In the genomic region with DNA sequence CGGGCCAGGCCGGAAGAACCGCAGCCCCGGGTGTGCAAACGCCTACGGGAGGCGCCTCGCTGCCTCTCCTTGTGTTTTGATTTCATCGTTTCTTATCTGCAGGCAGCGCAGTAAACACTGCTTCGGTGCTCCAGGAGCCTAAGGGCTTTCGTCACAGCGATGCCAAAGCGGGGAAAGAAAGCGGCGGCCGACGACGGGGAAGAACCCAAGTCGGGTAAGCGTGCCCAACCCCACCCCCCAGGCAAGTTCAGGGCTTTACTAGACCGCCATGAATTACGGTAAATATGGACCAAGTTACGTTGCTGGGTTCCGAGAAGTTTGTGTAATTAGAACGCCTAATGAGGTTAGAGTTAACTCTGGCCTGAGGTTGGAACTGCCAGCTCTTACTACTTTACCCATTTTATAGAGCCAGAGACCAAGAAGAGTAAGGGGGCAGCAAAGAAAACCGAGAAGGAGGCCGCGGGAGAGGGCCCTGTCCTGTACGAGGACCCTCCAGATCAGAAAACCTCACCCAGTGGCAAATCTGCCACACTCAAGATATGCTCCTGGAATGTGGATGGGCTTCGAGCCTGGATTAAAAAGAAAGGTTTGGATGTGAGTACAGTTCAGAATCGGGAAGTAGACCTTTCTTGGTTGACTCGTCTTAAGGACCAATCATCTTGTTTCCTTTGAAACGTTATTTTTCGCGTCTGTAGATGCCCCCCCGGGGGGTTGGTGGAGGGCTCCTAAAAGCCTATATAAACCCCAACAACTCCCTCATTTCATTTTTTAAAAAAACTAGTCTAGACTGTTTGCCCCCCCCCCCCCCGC, we compare ENCODE assay signal across 8 mouse cellular contexts. TPM values are rescaled to one million over a fixed set of nuclear protein-coding genes. Genes with fewer than 3 reads are reported as not detected.
A peak's percentile ranks its signal among the peaks of the same experiment; 100 is the strongest.
DNase-seq lines count a peak whose midpoint lies in the region; ATAC-seq and TF ChIP-seq lines count a peak whose summit lies in the region.

No protein-coding gene starts in this region.

- peak overlapping the region; percentile 94 for H3K27ac ChIP-seq in heart, embryonic 13.5 days (replicated peaks)
- H3K27ac ChIP-seq in forebrain, embryonic 16.5 days (ENCODE audit: low read length) = peak overlapping the region; percentile 93
- H3K27ac ChIP-seq in liver, embryonic 14.5 days = peak overlapping the region; percentile 72
- H3K27ac ChIP-seq in stomach, embryonic 16.5 days (ENCODE audit: low read length) = peak overlapping the region; percentile 94

- ATAC-seq in heart, embryonic 13.5 days (ENCODE audit: extremely low read depth, insufficient number of reproducible peaks, low FRiP score, low TSS enrichment) = peak; percentile 5; the same call in 1 of the 2 replicates
- ATAC-seq in Patski = peak; percentile 19
- peak; percentile 57; the same call in 1 of the 2 replicates for ATAC-seq in forebrain, embryonic 16.5 days
- ATAC-seq in liver, embryonic 14.5 days (ENCODE audit: insufficient read depth) = peak; percentile 68
- ATAC-seq in stomach, embryonic 16.5 days (ENCODE audit: insufficient read depth, low FRiP score) = peak; percentile 20

- peak overlapping the region; percentile 93 for H3K4me3 ChIP-seq in heart, embryonic 13.5 days
- peak overlapping the region; percentile 85 for H3K4me3 ChIP-seq in forebrain, embryonic 16.5 days (replicated peaks; ENCODE audit: low read length)
- peak overlapping the region; percentile 77 to 85 for H3K4me3 ChIP-seq in liver, embryonic 14.5 days (ENCODE audit: insufficient read depth in 1 of 2, low read depth in 2 of 2, low read length in 2 of 2)
- H3K4me3 ChIP-seq in stomach, embryonic 16.5 days (replicated peaks; ENCODE audit: low read length) = peak overlapping the region; percentile 95

- peak overlapping the region; percentile 92 for H3K9ac ChIP-seq in heart, embryonic 13.5 days
- peak overlapping the region; percentile 68 for H3K9ac ChIP-seq in forebrain, embryonic 16.5 days (replicated peaks; ENCODE audit: low read depth, low read length)
- peak overlapping the region; percentile 69 for H3K9ac ChIP-seq in liver, embryonic 14.5 days (replicated peaks)
- peak overlapping the region; percentile 87 for H3K9ac ChIP-seq in stomach, embryonic 16.5 days (ENCODE audit: low read length)

- TF ChIP-seq EP300 in liver, embryonic 14.5 days (IDR thresholded peaks at IDR 0.05; ENCODE audit: low read depth) = no peak

- CTCF ChIA-PET in Patski (lab: Charles Lee) = no interaction called here

- POLR2A ChIA-PET in Patski (lab: Charles Lee) = no interaction called here

- DNase-seq in heart, adult 8-10 months (ENCODE audit: low spot score) = no peak
- no peak for DNase-seq in Patski (ENCODE audit: low read depth, low spot score)
- peak in 2 of 3 experiments; percentile 37 to 42 for DNase-seq in liver, embryonic 14.5 days (ENCODE audit: low read depth in 3 of 3, low spot score in 3 of 3)
- no peak for DNase-seq in T-cell, adult 2 months (ENCODE audit: low spot score)
- no peak for DNase-seq in cerebellum, postnatal 4 days (ENCODE audit: low spot score in 2 of 2)

- in situ Hi-C loops in Patski (cut with MboI; ENCODE audit: low pct_unique_long_range_greater_than_20kb) = no loop called here

- no peak for TF ChIP-seq CTCF in Patski (IDR thresholded peaks at IDR 0.05)
- no peak for TF ChIP-seq CTCF in liver, embryonic 14.5 days (IDR thresholded peaks at IDR 0.05; ENCODE audit: low read depth)

- peak overlapping the region; percentile 78 for H3K4me2 ChIP-seq in heart, embryonic 13.5 days
- H3K4me2 ChIP-seq in forebrain, embryonic 16.5 days (ENCODE audit: low read length) = peak overlapping the region; percentile 78
- H3K4me2 ChIP-seq in liver, embryonic 14.5 days (ENCODE audit: low read depth) = peak overlapping the region; percentile 96
- H3K4me2 ChIP-seq in stomach, embryonic 16.5 days (ENCODE audit: low read depth, low read length) = peak overlapping the region; percentile 71

- WGBS in heart, embryonic 13.5 days = 2% methylated on average over 38 of the region's 38 CpGs
- WGBS in forebrain, embryonic 16.5 days = under 1% methylated on average over 38 of the region's 38 CpGs
- WGBS in liver, embryonic 14.5 days (ENCODE audit: insufficient replicate concordance) = under 1% methylated on average over 38 of the region's 38 CpGs
- 1% methylated on average over 38 of the region's 38 CpGs for WGBS in stomach, embryonic 16.5 days

- H3K9me3 ChIP-seq in heart, embryonic 13.5 days = no peaks in the 10 kb centered on the region
- no peaks in the 10 kb centered on the region for H3K9me3 ChIP-seq in forebrain, embryonic 16.5 days (ENCODE audit: control insufficient read depth, low read length)
- no peaks in the 10 kb centered on the region for H3K9me3 ChIP-seq in liver, embryonic 14.5 days (ENCODE audit: control insufficient read depth, low read length)
- no peaks in the 10 kb centered on the region for H3K9me3 ChIP-seq in stomach, embryonic 16.5 days (replicated peaks; ENCODE audit: control insufficient read depth, low read length)

- H3K4me1 ChIP-seq in heart, embryonic 13.5 days = peaks cover 35% of the 10 kb centered on the region
- peaks cover 36% of the 10 kb centered on the region for H3K4me1 ChIP-seq in forebrain, embryonic 16.5 days (replicated peaks; ENCODE audit: control insufficient read depth, insufficient read depth, low read length)
- peaks cover 3 to 13% of the 10 kb centered on the region in 2 experiments; a peak in 3 of 4 replicates for H3K4me1 ChIP-seq in liver, embryonic 14.5 days (replicated peaks; ENCODE audit: control insufficient read depth in 2 of 2, insufficient read depth in 2 of 2, low read length in 1 of 2)
- H3K4me1 ChIP-seq in stomach, embryonic 16.5 days (ENCODE audit: control insufficient read depth, insufficient read depth, low read length) = peaks cover 17% of the 10 kb centered on the region

- H3K36me3 ChIP-seq in heart, embryonic 13.5 days = peaks cover 44% of the 10 kb centered on the region
- H3K36me3 ChIP-seq in forebrain, embryonic 16.5 days (ENCODE audit: control insufficient read depth, insufficient read depth) = peaks cover 18% of the 10 kb centered on the region
- peaks cover 31% of the 10 kb centered on the region for H3K36me3 ChIP-seq in liver, embryonic 14.5 days (replicated peaks; ENCODE audit: control insufficient read depth, insufficient read depth, low read depth)
- peaks cover 19% of the 10 kb centered on the region; the same call in 1 of the 2 replicates for H3K36me3 ChIP-seq in stomach, embryonic 16.5 days (ENCODE audit: control insufficient read depth, insufficient read depth, low read length)

- no peaks in the 10 kb centered on the region for H3K27me3 ChIP-seq in heart, embryonic 13.5 days (replicated peaks)
- no peaks in the 10 kb centered on the region for H3K27me3 ChIP-seq in Patski
- H3K27me3 ChIP-seq in forebrain, embryonic 16.5 days (replicated peaks; ENCODE audit: control insufficient read depth, insufficient read depth, low read length) = no peaks in the 10 kb centered on the region
- no peaks in the 10 kb centered on the region for H3K27me3 ChIP-seq in liver, embryonic 14.5 days (ENCODE audit: control insufficient read depth, insufficient read depth, low read length)
- no peaks in the 10 kb centered on the region for H3K27me3 ChIP-seq in stomach, embryonic 16.5 days (ENCODE audit: control insufficient read depth, insufficient read depth, low read length)

RNA-seq across cellular contexts. Expression of a gene that starts 0.5 kb away (rescaled TPM):
- 148 TPM in 2 replicates for polyA plus RNA-seq in heart, embryonic 13.5 days (2015; fragmentation: Nextera tagmentation; extraction: Ambion mirVana)
- total RNA-seq in heart, adult 8-10 months (2022) = 10 to 100 TPM; 23.1 to 33.8 (median 26.7) TPM
- polyA plus RNA-seq in Patski (2021) = 115 TPM
- 265 and 283 TPM in 2 replicates for polyA plus RNA-seq in forebrain, embryonic 16.5 days (2015; fragmentation: Nextera tagmentation; extraction: Ambion mirVana)
- 34.5 and 51.3 TPM in 2 replicates for polyA plus RNA-seq in liver, embryonic 14.5 days (2012; rRNA removed)
- polyA plus RNA-seq in liver, embryonic 14.5 days (2014; fragmentation: Nextera tagmentation; extraction: Ambion mirVana) = 85.7 and 90.8 TPM in 2 replicates
- polyA plus RNA-seq in stomach, embryonic 16.5 days (2015; fragmentation: Nextera tagmentation; extraction: Ambion mirVana) = 149 and 166 TPM in 2 replicates

RNA-seq across cellular contexts. Expression of a gene that starts 0.6 kb away (rescaled TPM):
- 112 and 131 TPM in 2 replicates for polyA plus RNA-seq in heart, embryonic 13.5 days (2015; fragmentation: Nextera tagmentation; extraction: Ambion mirVana)
- total RNA-seq in heart, adult 8-10 months (2022) = 10 to 100 TPM; 53.6 to 75.8 (median 70.5) TPM
- 54.3 TPM for polyA plus RNA-seq in Patski (2021)
- polyA plus RNA-seq in forebrain, embryonic 16.5 days (2015; fragmentation: Nextera tagmentation; extraction: Ambion mirVana) = 140 and 146 TPM in 2 replicates
- polyA plus RNA-seq in liver, embryonic 14.5 days (2012; rRNA removed) = 19.9 and 34.5 TPM in 2 replicates
- 54.8 and 59.7 TPM in 2 replicates for polyA plus RNA-seq in liver, embryonic 14.5 days (2014; fragmentation: Nextera tagmentation; extraction: Ambion mirVana)
- polyA plus RNA-seq in stomach, embryonic 16.5 days (2015; fragmentation: Nextera tagmentation; extraction: Ambion mirVana) = 130 and 140 TPM in 2 replicates

RNA-seq across cellular contexts. Expression of a gene that starts 5.3 kb away (rescaled TPM):
- polyA plus RNA-seq in heart, embryonic 13.5 days (2015; fragmentation: Nextera tagmentation; extraction: Ambion mirVana) = 34.9 and 38.2 TPM in 2 replicates
- total RNA-seq in heart, adult 8-10 months (2022) = 10 to 100 TPM; 19.3 to 24.5 (median 20.6) TPM
- 71.0 TPM for polyA plus RNA-seq in Patski (2021)
- 100 and 101 TPM in 2 replicates for polyA plus RNA-seq in forebrain, embryonic 16.5 days (2015; fragmentation: Nextera tagmentation; extraction: Ambion mirVana)
- 16.7 and 24.7 TPM in 2 replicates for polyA plus RNA-seq in liver, embryonic 14.5 days (2012; rRNA removed)
- polyA plus RNA-seq in liver, embryonic 14.5 days (2014; fragmentation: Nextera tagmentation; extraction: Ambion mirVana) = 16.9 and 18.7 TPM in 2 replicates
- polyA plus RNA-seq in stomach, embryonic 16.5 days (2015; fragmentation: Nextera tagmentation; extraction: Ambion mirVana) = 45.2 and 47.6 TPM in 2 replicates

RNA-seq across cellular contexts. Expression of a gene that starts 5.6 kb away (rescaled TPM):
- polyA plus RNA-seq in heart, embryonic 13.5 days (2015; fragmentation: Nextera tagmentation; extraction: Ambion mirVana) = 36.5 and 41.3 TPM in 2 replicates
- total RNA-seq in heart, adult 8-10 months (2022) = 10 to 100 TPM in 1 of 4 experiments, 1 to 10 TPM in 3; 8.0 to 10.9 (median 9.3) TPM
- 53.3 TPM for polyA plus RNA-seq in Patski (2021)
- polyA plus RNA-seq in forebrain, embryonic 16.5 days (2015; fragmentation: Nextera tagmentation; extraction: Ambion mirVana) = 15.8 and 17.2 TPM in 2 replicates
- 65.8 and 81.4 TPM in 2 replicates for polyA plus RNA-seq in liver, embryonic 14.5 days (2012; rRNA removed)
- polyA plus RNA-seq in liver, embryonic 14.5 days (2014; fragmentation: Nextera tagmentation; extraction: Ambion mirVana) = 87.0 and 91.4 TPM in 2 replicates
- 74.9 and 75.2 TPM in 2 replicates for polyA plus RNA-seq in stomach, embryonic 16.5 days (2015; fragmentation: Nextera tagmentation; extraction: Ambion mirVana)

RNA-seq across cellular contexts. Expression of a gene that starts 19.0 kb away (rescaled TPM):
- not detected in 2 replicates for polyA plus RNA-seq in heart, embryonic 13.5 days (2015; fragmentation: Nextera tagmentation; extraction: Ambion mirVana)
- total RNA-seq in heart, adult 8-10 months (2022) = 10 to 100 TPM in 2 of 4 experiments, 1 to 10 TPM in 2; 6.8 to 12.3 (median 9.5) TPM
- 31.5 TPM for polyA plus RNA-seq in Patski (2021)
- 3.2 TPM in 1 of 2 replicates, not detected in the other for polyA plus RNA-seq in forebrain, embryonic 16.5 days (2015; fragmentation: Nextera tagmentation; extraction: Ambion mirVana)
- polyA plus RNA-seq in liver, embryonic 14.5 days (2012; rRNA removed) = 41.4 and 65.9 TPM in 2 replicates
- polyA plus RNA-seq in liver, embryonic 14.5 days (2014; fragmentation: Nextera tagmentation; extraction: Ambion mirVana) = not detected in 2 replicates
- not detected in 2 replicates for polyA plus RNA-seq in stomach, embryonic 16.5 days (2015; fragmentation: Nextera tagmentation; extraction: Ambion mirVana)

Comparison
In these comparisons a context has a peak if more than half of its experiments do, and no peak if none do; other contexts are left out.
1. ATAC-seq: peak in every context shown above with its lines; median percentile 68 in liver, embryonic 14.5 days; 57 in forebrain, embryonic 16.5 days; 20 in stomach, embryonic 16.5 days; 19 in Patski; 5 in heart, embryonic 13.5 days.
2. DNase-seq: peak in liver, embryonic 14.5 days (2 of 3); none in heart, adult 8-10 months (single experiment), Patski (single experiment), T-cell, adult 2 months (single experiment) and cerebellum, postnatal 4 days (0 of 2).
3. Peak in every context shown above with its lines, with median percentiles within 50 percentile points of each other: H3K27ac ChIP-seq, H3K4me2 ChIP-seq, H3K4me3 ChIP-seq and H3K9ac ChIP-seq.